Mouse (Mus musculus) kidney, postnatal 25 days (tissue): ENCODE results near the gene Irx1.

ENCODE experiments used
- DNase-seq, 2 experiments: peaks; one replicate each; pipeline ENCODE4 v3.0.0; 2021; ENCODE audit warnings: mixed read lengths in 2 of 2

Gene Irx1

GRCm38 (mm10) chr13:71963356-71964351, at the start of gene Irx1:
Gene Irx1 (minus strand): TSS chr13:71963723.
- peak; percentile 46 to 80 for DNase-seq

DNA sequence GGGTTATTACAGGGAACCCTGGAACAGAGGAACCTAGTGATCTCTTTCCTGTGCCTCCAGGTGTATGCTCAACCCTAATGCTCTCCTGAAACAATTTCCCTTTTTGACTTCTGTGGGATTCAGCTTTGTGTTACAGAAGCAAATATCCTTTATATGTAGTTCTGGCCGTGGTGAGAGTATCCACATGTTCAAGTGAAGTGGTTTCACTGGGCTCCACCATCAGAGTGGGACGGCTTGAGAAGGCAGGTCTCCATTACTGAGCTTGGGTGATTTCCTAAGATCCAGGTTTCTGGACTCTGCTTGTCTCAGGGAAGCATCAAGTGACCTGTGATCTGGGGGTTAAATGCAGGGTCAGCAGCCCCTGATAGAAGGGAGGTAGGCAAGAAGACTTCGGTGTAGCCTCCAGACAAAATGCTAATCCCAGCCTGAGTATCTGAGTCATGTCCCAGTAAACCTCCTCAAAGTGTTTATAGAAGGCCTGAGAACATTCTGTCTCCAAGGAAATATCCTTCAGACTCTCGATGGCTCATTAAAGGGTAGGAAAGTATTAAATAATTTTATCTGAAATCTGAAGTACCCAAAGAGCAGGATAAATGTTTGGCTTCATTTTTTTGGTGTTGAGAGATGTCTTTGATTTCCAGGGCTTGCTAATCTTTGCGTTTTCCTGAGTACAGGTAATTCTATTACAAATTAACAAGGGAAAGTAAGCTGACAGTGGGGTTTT, 16.6 kb upstream of the Irx1 start:
- no peak for DNase-seq

DNA sequence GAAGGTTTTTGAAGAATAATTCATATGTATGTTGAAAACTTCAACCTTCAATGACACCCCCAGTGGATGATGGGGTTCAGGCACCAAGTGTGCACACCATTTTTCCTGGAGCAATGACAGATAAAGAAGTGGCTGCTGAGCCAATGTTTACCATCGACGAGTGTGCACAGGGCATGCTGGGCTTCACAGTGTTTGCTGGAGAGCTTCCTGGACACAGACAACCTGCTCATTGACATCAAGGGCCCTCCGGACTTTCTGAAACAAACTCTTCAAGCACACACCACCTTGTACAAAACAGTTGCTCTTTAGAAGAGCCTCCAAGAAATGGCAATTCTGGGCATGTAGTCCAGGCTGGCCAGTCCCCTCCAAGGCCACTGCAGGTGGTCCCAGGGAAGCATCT, 12.2 kb upstream of the Irx1 start:
- DNase-seq: no peak

DNA sequence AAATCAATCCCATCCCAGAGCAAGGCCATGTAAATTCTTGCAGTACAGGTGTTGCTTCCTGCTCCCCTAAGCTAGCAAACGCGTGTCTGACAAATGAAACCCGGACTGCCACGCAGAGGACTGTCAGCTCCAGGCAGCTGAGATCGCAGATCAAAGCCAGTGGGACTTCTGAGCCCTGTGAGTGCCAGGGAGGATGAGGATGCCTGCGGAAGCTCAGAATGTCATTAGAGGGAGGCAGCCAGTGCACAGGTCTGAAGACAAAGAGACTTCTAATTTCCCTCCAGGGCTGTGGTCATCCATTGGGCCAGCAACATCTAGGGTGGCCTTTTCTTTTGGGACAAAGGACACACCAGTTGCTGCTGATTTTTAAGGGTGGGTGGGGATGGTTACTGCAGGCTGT, 4.8 kb upstream of the Irx1 start:
- DNase-seq: no peak

GRCm38 (mm10) chr13:71967341-71968250, 4.1 kb upstream of the Irx1 start:
- no peak for DNase-seq

DNA sequence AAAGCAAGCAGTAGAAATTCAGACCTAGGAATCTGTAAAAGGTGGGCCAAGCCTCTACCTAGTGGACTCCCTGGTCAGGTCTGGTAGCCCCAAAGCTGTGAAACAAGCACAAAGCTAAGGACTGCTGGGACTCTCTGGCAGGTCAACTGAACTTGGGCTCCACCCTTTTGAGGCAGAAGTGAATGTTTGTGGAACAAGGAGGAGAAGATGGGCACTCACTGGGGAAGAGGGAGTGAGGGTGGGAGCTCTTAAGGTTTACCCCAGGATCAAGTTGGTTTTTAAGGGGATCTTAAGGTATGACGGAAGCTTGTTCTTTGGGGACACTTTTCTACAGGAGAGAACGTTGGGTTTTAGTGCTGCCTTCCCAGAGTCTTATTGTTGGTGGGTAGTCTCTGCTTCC, 3.1 kb upstream of the Irx1 start:
- no peak for DNase-seq

DNA sequence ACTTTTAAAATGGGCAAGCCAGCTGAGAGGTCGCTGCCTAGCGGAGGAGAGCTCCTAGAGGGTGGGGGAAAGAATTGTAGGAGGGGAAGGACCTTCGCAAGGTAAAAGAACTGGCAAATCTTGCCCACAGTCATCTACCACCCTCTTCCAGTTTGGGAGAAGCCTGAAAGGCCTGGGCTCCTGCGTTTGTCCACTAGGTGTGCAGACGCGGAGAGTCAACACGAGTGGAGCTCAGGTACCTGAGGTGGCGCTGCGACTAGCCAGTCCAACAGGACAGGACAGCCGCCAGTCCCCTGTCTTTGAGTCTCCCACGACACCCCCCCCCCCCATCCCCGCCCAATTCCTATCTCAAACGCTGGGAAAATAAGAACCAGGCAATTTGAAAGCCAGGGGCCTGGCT, 843 bp upstream of the Irx1 start:
- DNase-seq: peak; percentile 51 to 78

DNA sequence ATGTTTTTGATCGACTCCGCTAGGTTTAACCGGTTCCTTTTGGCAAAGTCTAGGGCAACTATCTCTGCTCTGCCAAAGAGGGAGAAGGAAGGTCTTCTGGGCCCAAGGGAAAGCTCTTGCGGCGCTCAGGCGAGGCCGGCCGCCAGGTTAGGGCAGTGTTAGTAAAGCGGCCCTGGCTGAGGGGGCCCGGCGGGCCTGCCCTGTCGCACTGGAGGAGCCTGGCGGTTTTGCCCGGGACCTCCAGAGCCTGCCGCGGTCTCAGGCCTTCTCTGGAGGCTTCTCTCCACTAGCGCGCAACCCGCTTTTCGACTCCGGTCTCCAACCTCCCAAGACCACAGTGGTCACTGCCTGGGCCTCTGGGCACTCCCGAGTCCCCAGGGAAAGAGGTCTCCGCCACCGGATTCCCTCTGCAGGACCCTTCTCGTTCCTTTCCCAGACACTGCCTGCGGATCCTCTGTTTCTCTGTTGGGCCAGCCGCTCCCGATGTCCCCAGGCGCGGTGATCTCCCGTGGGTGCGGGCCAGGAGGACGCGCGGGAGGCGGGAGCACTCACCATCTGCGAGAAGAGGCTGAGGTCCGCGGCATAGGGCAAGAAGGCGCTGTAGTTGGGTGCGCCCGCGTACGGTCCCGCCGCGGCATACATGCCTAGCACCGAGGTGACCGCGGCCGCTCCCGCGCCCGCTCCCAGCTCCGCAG, 715 bp downstream of the Irx1 start:
- DNase-seq: peak in 1 of 2 experiments; percentile 39

GRCm38 (mm10) chr13:71961891-71962660, 1.4 kb downstream of the Irx1 start:
- DNase-seq: no peak

GRCm38 (mm10) chr13:71960846-71961735, 2.4 kb downstream of the Irx1 start:
- DNase-seq: no peak

GRCm38 (mm10) chr13:71960277-71960672, 3.2 kb downstream of the Irx1 start:
- DNase-seq: no peak

- DNase-seq: peak in 1 of 2 experiments; percentile 57
Observed at GRCm38 (mm10) chr13:71959361-71960276, 3.9 kb downstream of the Irx1 start.

DNA sequence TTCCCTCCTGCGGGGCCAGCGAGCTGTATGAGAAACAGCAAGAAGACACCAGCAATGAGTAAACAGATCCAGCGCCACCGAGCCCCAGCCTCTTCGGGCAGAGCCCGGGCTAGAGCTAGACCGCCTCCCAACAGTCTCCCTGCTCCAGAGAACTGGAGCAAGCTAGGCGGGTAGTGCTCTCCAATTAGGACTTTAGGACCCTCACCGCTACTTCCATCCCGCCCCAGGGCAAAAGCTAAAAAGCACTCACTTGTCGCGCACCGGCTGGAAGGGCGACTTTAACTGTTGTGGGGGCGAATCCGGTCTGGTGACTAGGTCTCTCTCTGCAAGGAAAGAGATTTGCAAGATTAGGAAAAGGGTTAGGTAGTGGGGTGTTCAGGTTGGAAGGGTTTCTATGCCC, 4.9 kb downstream of the Irx1 start:
- DNase-seq: no peak

GRCm38 (mm10) chr13:71957811-71958351, 5.6 kb downstream of the Irx1 start:
- no peak for DNase-seq

GRCm38 (mm10) chr13:71957147-71957546, 6.4 kb downstream of the Irx1 start:
- DNase-seq: no peak

GRCm38 (mm10) chr13:71956481-71956880, 7.0 kb downstream of the Irx1 start:
- peak; percentile 67 to 73 for DNase-seq

GRCm38 (mm10) chr13:71951966-71952365, 11.6 kb downstream of the Irx1 start:
- DNase-seq: no peak

DNA sequence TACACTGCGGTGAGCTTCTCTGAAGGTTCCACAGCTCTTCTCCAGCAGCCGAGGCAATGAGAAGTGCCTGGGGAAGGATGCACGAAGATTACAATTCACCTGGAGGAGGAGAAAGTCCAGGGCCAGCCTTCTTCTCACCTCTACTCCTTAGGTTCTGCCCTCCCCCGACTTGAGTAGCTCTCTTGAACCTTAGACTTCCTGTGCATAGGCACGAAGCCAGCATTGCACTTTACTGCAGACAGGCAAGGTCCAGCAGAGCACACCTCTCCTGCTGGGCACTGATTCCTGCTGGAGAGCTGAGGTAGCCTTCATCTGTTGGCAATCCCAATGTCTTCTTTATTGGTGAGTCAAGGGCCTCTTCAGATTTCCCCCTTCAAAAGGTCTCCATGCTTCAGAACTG, 13.7 kb downstream of the Irx1 start:
- peak; percentile 67 to 80 for DNase-seq

DNA sequence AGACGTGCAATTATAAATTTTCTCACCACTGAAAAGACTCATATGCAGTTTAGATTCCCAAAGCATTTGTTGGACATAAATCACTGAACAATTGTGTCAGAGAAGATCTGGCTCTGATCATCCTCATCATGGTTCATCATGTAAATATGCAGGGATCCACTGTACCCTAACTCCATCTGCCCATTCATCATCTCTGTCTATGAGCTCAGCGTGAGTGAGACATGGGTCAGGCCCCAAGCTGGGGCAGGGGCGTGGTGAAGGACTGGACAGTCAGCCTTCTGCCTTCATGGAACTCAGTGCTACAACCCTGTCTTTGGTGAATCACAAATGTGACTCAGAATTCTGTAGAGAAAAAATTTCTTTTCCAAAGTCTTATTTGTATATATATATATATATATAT, 53.2 kb downstream of the Irx1 start:
- DNase-seq: no peak
